Comparison of ENCODE assay signal across 22 mouse cellular contexts in the genomic region with DNA sequence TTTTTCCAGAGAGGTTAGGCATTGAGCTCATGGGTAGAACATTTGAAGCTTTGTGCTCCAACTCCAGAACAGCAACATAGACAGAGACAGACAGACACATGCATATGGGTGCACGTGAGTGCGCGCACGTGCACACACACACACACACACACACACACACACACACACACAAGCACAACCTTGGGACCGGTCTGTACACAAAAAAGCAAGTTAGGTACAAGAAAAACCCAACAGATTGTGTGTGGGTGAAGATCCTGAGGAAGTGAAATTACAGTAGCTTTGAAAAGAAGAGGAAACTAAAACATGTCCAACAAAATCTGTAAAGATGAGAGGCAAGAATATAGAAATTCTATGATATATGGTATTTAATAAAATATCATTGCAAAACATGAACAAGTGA. TPM values are rescaled to one million over a fixed set of nuclear protein-coding genes. Genes with fewer than 3 reads are reported as not detected.
DNase-seq lines count a peak whose midpoint lies in the region; ATAC-seq and TF ChIP-seq lines count a peak whose summit lies in the region.
"Had no signal": no experiment of that assay in that cellular context is flagged by ENCODE, and none has a peak within 500 bp of the region (broad histone marks: within the 10 kb centered on the region; RNA-seq: fewer than 3 reads in every experiment).

No protein-coding gene starts in this region.

- DNase-seq in A20 (ENCODE audit: low read depth, low spot score) (peak; percentile 45), CH12.LX (ENCODE audit: extremely low read depth) (no peak)
- peak; percentile 57 for DNase-seq in brain, adult 2 months (ENCODE audit: low read depth, low spot score)
- DNase-seq in splenic B cell, adult 2 months (ENCODE audit: low read depth, low spot score): peak; percentile 26
- no peak for DNase-seq in left cerebral cortex, postnatal 4 days
- no peak for DNase-seq in thymus, postnatal 36 days
- DNase-seq in stomach, postnatal 0 days (ENCODE audit: low spot score): no peak
- no peak for DNase-seq in kidney, postnatal 4 days
- DNase-seq: adrenal gland, adult 2 months; adrenal gland, postnatal 10 days; adrenal gland, postnatal 25 days; B cell, adult 2 months; cerebellum, adult 18-20 months; cerebellum, adult 8-10 months; cerebellum, adult 9-11 months; cerebellum, postnatal 25 days; forebrain, postnatal 0 days had no signal

- H3K79me2 ChIP-seq in CH12.LX (replicated peaks; ENCODE audit: control insufficient read depth, extremely low read depth, insufficient read depth, poor library complexity, severe bottlenecking): no peaks in the 10 kb centered on the region

- no peak for TF ChIP-seq EP300 in CH12.LX (IDR thresholded peaks at IDR 0.05; ENCODE audit: low read length)
- no peak for TF ChIP-seq EP300 in stomach, postnatal 0 days (optimal IDR thresholded peaks at IDR 0.05)

- no peak overlapping the region for H3K4me3 ChIP-seq in CH12.LX (replicated peaks in 1 of 3; ENCODE audit: low read depth in 2 of 3, low read length in 2 of 3, poor library complexity in 1 of 3)
- H3K4me3 ChIP-seq in stomach, postnatal 0 days (ENCODE audit: low read depth, low read length): no peak overlapping the region
- H3K4me3 ChIP-seq: embryonic facial prominence, embryonic 10.5 days; embryonic facial prominence, embryonic 12.5 days; forebrain, embryonic 13.5 days; forebrain, embryonic 15.5 days had no signal

- peaks cover 0 to 2% of the 10 kb centered on the region in 2 experiments for H3K36me3 ChIP-seq in CH12.LX (replicated peaks in 1 of 2; ENCODE audit: control insufficient read depth in 1 of 2, insufficient read depth in 1 of 2, low read length in 1 of 2)
- no peaks in the 10 kb centered on the region for H3K36me3 ChIP-seq in splenic B cell, adult 2 months (ENCODE audit: control insufficient read depth, insufficient read depth, low read length, poor library complexity, severe bottlenecking)
- 0 out of 2 replicates have a peak, but pooled peaks cover 2% of the 10 kb centered on the region for H3K36me3 ChIP-seq in stomach, postnatal 0 days (ENCODE audit: control insufficient read depth, insufficient read depth, low read length)

- TF ChIP-seq POLR2A in CH12.LX (IDR thresholded peaks at IDR 0.05; ENCODE audit: low read depth, low read length): no peak

- H3K27ac ChIP-seq in CH12.LX (ENCODE audit: insufficient read depth, low read depth): no peak overlapping the region
- H3K27ac ChIP-seq in stomach, postnatal 0 days (replicated peaks): no peak overlapping the region
- H3K27ac ChIP-seq: embryonic facial prominence, embryonic 10.5 days; embryonic facial prominence, embryonic 12.5 days; forebrain, embryonic 13.5 days; forebrain, embryonic 15.5 days had no signal

- no peak for ATAC-seq in stomach, postnatal 0 days (ENCODE audit: low FRiP score, low TSS enrichment)
- ATAC-seq: CD4-positive, CD25-positive, alpha-beta regulatory T cell, adult 4 months; forebrain, embryonic 13.5 days; forebrain, embryonic 15.5 days; forebrain, postnatal 0 days had no signal

- no peak overlapping the region for H3K9ac ChIP-seq in CH12.LX (ENCODE audit: insufficient read depth, low read depth)
- H3K9ac ChIP-seq in stomach, postnatal 0 days (ENCODE audit: low read length): no peak overlapping the region
- H3K9ac ChIP-seq: embryonic facial prominence, embryonic 12.5 days; forebrain, embryonic 13.5 days; forebrain, embryonic 15.5 days; forebrain, postnatal 0 days had no signal

- no peak for TF ChIP-seq RAD21 in CH12.LX (IDR thresholded peaks at IDR 0.05; ENCODE audit: low read depth, low read length)

- H3K9me3 ChIP-seq in CH12.LX (replicated peaks; ENCODE audit: low read length): no peaks in the 10 kb centered on the region
- H3K9me3 ChIP-seq in stomach, postnatal 0 days (ENCODE audit: control insufficient read depth, low read length): 0 out of 2 replicates have a peak, but pooled peaks cover 2% of the 10 kb centered on the region
- H3K9me3 ChIP-seq: embryonic facial prominence, embryonic 12.5 days had no signal

- in situ Hi-C loops in CH12.LX (cut with MboI; ENCODE audit: low pct_ligation_motif_present, low pct_unique_long_range_greater_than_20kb, low sequenced_read_pairs): no loop called here

- peaks cover 6 to 29% of the 10 kb centered on the region in 2 experiments for H3K4me1 ChIP-seq in CH12.LX (ENCODE audit: control insufficient read depth in 1 of 2, insufficient read depth in 2 of 2)
- 0 out of 2 replicates have a peak, but pooled peaks cover 2% of the 10 kb centered on the region for H3K4me1 ChIP-seq in stomach, postnatal 0 days (replicated peaks; ENCODE audit: control insufficient read depth, insufficient read depth)
- H3K4me1 ChIP-seq: embryonic facial prominence, embryonic 10.5 days; embryonic facial prominence, embryonic 12.5 days; forebrain, embryonic 13.5 days; forebrain, embryonic 15.5 days had no signal

- dilution Hi-C loops in CH12.LX (cut with MboI; ENCODE audit: extremely low pct_ligation_motif_present, extremely low pct_unique_long_range_greater_than_20kb, low sequenced_read_pairs): no loop called here

- intact Hi-C loops in left cerebral cortex, postnatal 4 days (cut with DNase I): no loop called here

- TF ChIP-seq CTCF in CH12.LX (conservative IDR thresholded peaks at IDR 0.05 in 1 of 2, IDR thresholded peaks at IDR 0.05 in 1 of 2; ENCODE audit: low read depth in 2 of 2, low read length in 2 of 2): no peak
- TF ChIP-seq CTCF in stomach, postnatal 0 days (IDR thresholded peaks at IDR 0.05; ENCODE audit: low read depth): no peak

- H3K27me3 ChIP-seq in CH12.LX (replicated peaks): no peaks in the 10 kb centered on the region
- H3K27me3 ChIP-seq in splenic B cell, adult 2 months (ENCODE audit: control insufficient read depth, insufficient read depth, low read length, poor library complexity, severe bottlenecking): no peaks in the 10 kb centered on the region
- no peaks in the 10 kb centered on the region for H3K27me3 ChIP-seq in stomach, postnatal 0 days (ENCODE audit: control insufficient read depth, insufficient read depth, low read length)
- H3K27me3 ChIP-seq: embryonic facial prominence, embryonic 12.5 days; forebrain, embryonic 13.5 days; forebrain, embryonic 15.5 days had no signal

- 89% methylated on average over 5 of the region's 5 CpGs for WGBS in stomach, postnatal 0 days

- H3K4me2 ChIP-seq in CH12.LX (ENCODE audit: insufficient read depth, low read depth, poor library complexity, severe bottlenecking): no peak overlapping the region
- H3K4me2 ChIP-seq in stomach, postnatal 0 days (replicated peaks; ENCODE audit: low read depth): no peak overlapping the region
- H3K4me2 ChIP-seq: embryonic facial prominence, embryonic 12.5 days; forebrain, embryonic 13.5 days; forebrain, embryonic 15.5 days had no signal

TF ChIP-seq in CH12.LX, 34 proteins besides CTCF, POLR2A, EP300 and RAD21:
- TF ChIP-seq BHLHE40 (IDR thresholded peaks at IDR 0.05; ENCODE audit: low read depth, low read length) (peak; percentile 77), MAX (IDR thresholded peaks at IDR 0.05; ENCODE audit: low read length) (no peak)

RNA-seq across cellular contexts. Expression of a gene that starts 13.6 kb away (rescaled TPM):
- 3.4 and 4.7 TPM in 2 replicates for total RNA-seq in CH12.LX (2012; rRNA removed)
- 7.0 and 7.3 TPM in 2 replicates for total RNA-seq in CH12.LX (2014; rRNA removed)
- 9.2 and 10.4 TPM in 2 replicates for polyA plus RNA-seq in CH12.LX (2012; ENCODE audit: insufficient read length, low read depth)
- total RNA-seq in left cerebral cortex, postnatal 4 days (2021): 10 to 100 TPM; 63.6 to 66.2 TPM
- 11.4 and 12.2 TPM in 2 replicates for polyA plus RNA-seq in stomach, postnatal 0 days (2015; fragmentation: Nextera tagmentation; extraction: Ambion mirVana)

RNA-seq across cellular contexts. Expression of a gene that starts 53.1 kb away (rescaled TPM):
- total RNA-seq in CH12.LX (2012; rRNA removed) (not detected in 2 replicates), CH12.LX (2014; rRNA removed) (0.11 and 0.13 TPM in 2 replicates)
- polyA plus RNA-seq in CH12.LX (2012; ENCODE audit: insufficient read length, low read depth): not detected in 2 replicates
- total RNA-seq in left cerebral cortex, postnatal 4 days (2021): 1 to 10 TPM; 4.4 to 4.8 TPM
- polyA plus RNA-seq in stomach, postnatal 0 days (2015; fragmentation: Nextera tagmentation; extraction: Ambion mirVana): 1.7 and 1.8 TPM in 2 replicates

Comparison
In these comparisons a context has a peak if more than half of its experiments do, and no peak if none do; other contexts are left out.
1. DNase-seq: peak in A20 (single experiment), brain, adult 2 months (single experiment) and splenic B cell, adult 2 months (single experiment); none in CH12.LX (single experiment), left cerebral cortex, postnatal 4 days (single experiment), thymus, postnatal 36 days (0 of 2), stomach, postnatal 0 days (single experiment) and kidney, postnatal 4 days (0 of 2).
2. RNA of a gene that starts 13.6 kb away (total RNA-seq): 63.6 to 66.2 TPM in left cerebral cortex, postnatal 4 days; 3.4 to 7.3 TPM in CH12.LX; every median in the first group is over 4 times any median in the second.
3. RNA of a gene that starts 53.1 kb away (total RNA-seq): 4.4 to 4.8 TPM in left cerebral cortex, postnatal 4 days; 0.11 to 0.13 TPM in CH12.LX; every median in the first group is over 4 times any median in the second.